Mouse (Mus musculus): Measurements from ENCODE around the gene Tnip1. TPM values are rescaled to one million over a fixed set of nuclear protein-coding genes. Genes with fewer than 3 reads are reported as not detected.

Gene Tnip1
- polyA plus RNA-seq, 1 experiment from 2014 or later, result 18.0 TPM

GRCm38 (mm10) chr11:54954716-54955115 is 8.0 kb downstream of the Tnip1 start:
- H3K27ac ChIP-seq, result no peak overlapping the region
- WGBS, result 88% methylated on average over 8 of the region's 8 CpGs
- ATAC-seq (ENCODE audit: insufficient number of reproducible peaks, insufficient read depth, low FRiP score, low TSS enrichment, low read depth), result no peak
- no peaks in the 10 kb centered on the region for H3K9me3 ChIP-seq
- no peak overlapping the region for H3K9ac ChIP-seq (replicated peaks)
- peaks cover 15% of the 10 kb centered on the region for H3K4me1 ChIP-seq (replicated peaks)
- no peaks in the 10 kb centered on the region for H3K27me3 ChIP-seq
- no peaks in the 10 kb centered on the region for H3K36me3 ChIP-seq
- no peak overlapping the region for H3K4me3 ChIP-seq (replicated peaks)
- peak overlapping the region; percentile 72; the same call in 1 of the 2 replicates for H3K4me2 ChIP-seq

GRCm38 (mm10) chr11:54953993-54954446 is 8.7 kb downstream of the Tnip1 start:
- Histone ChIP-seq H3K4me1 (replicated peaks) (peaks cover 15% of the 10 kb centered on the region), H3K9ac (replicated peaks) (no peak overlapping the region), H3K36me3 (no peaks in the 10 kb centered on the region), H3K9me3 (no peaks in the 10 kb centered on the region), H3K27ac (no peak overlapping the region), H3K27me3 (no peaks in the 10 kb centered on the region), H3K4me3 (replicated peaks) (no peak overlapping the region), H3K4me2 (peak overlapping the region; percentile 25)
- 40% methylated on average over 9 of the region's 9 CpGs for WGBS
- ATAC-seq (ENCODE audit: insufficient number of reproducible peaks, insufficient read depth, low FRiP score, low TSS enrichment, low read depth), result no peak

GRCm38 (mm10) chr11:54952651-54953050 is 10.1 kb downstream of the Tnip1 start:
- Histone ChIP-seq H3K4me2 (no peak overlapping the region), H3K27me3 (no peaks in the 10 kb centered on the region), H3K4me3 (replicated peaks) (no peak overlapping the region), H3K4me1 (replicated peaks) (peaks cover 15% of the 10 kb centered on the region), H3K27ac (no peak overlapping the region), H3K36me3 (no peaks in the 10 kb centered on the region), H3K9me3 (no peaks in the 10 kb centered on the region), H3K9ac (replicated peaks) (no peak overlapping the region)
- no peak for ATAC-seq (ENCODE audit: insufficient number of reproducible peaks, insufficient read depth, low FRiP score, low TSS enrichment, low read depth)
- WGBS, result 73% methylated on average over 6 of the region's 6 CpGs

- no peak overlapping the region for H3K4me2 ChIP-seq
- no peak overlapping the region for H3K4me3 ChIP-seq (replicated peaks)
- ATAC-seq (ENCODE audit: insufficient number of reproducible peaks, insufficient read depth, low FRiP score, low TSS enrichment, low read depth), result no peak
- peaks cover 15% of the 10 kb centered on the region for H3K4me1 ChIP-seq (replicated peaks)
- no peak overlapping the region for H3K9ac ChIP-seq (replicated peaks)
- no peaks in the 10 kb centered on the region for H3K9me3 ChIP-seq
- WGBS, result 82% methylated on average over 6 of the region's 6 CpGs
- H3K27me3 ChIP-seq, result no peaks in the 10 kb centered on the region
- no peak overlapping the region for H3K27ac ChIP-seq
- H3K36me3 ChIP-seq, result peaks cover 8% of the 10 kb centered on the region; the same call in 1 of the 2 replicates
Observed at GRCm38 (mm10) chr11:54950684-54951083, 12.0 kb downstream of the Tnip1 start.

- no peak for ATAC-seq (ENCODE audit: insufficient number of reproducible peaks, insufficient read depth, low FRiP score, low TSS enrichment, low read depth)
- H3K27me3 ChIP-seq, result no peaks in the 10 kb centered on the region
- H3K4me2 ChIP-seq, result no peak overlapping the region
- no peaks in the 10 kb centered on the region for H3K9me3 ChIP-seq
- H3K27ac ChIP-seq, result no peak overlapping the region
- WGBS, result 87% methylated on average over 1 of the region's 1 CpGs
- H3K36me3 ChIP-seq, result peaks cover 8% of the 10 kb centered on the region; the same call in 1 of the 2 replicates
- H3K4me1 ChIP-seq (replicated peaks), result peaks cover 11% of the 10 kb centered on the region
- H3K9ac ChIP-seq (replicated peaks), result no peak overlapping the region
- H3K4me3 ChIP-seq (replicated peaks), result no peak overlapping the region
Observed at GRCm38 (mm10) chr11:54949717-54950116, 13.0 kb downstream of the Tnip1 start.

- Histone ChIP-seq H3K27me3 (no peaks in the 10 kb centered on the region), H3K4me1 (replicated peaks) (no peaks in the 10 kb centered on the region), H3K9me3 (no peaks in the 10 kb centered on the region), H3K27ac (no peak overlapping the region), H3K36me3 (peaks cover 8% of the 10 kb centered on the region; the same call in 1 of the 2 replicates), H3K4me3 (replicated peaks) (no peak overlapping the region), H3K4me2 (no peak overlapping the region), H3K9ac (replicated peaks) (no peak overlapping the region)
- no peak for ATAC-seq (ENCODE audit: insufficient number of reproducible peaks, insufficient read depth, low FRiP score, low TSS enrichment, low read depth)
- 81% methylated on average over 3 of the region's 3 CpGs for WGBS
Observed at GRCm38 (mm10) chr11:54944702-54945101, 18.0 kb downstream of the Tnip1 start.

GRCm38 (mm10) chr11:54940056-54940455 is 22.7 kb downstream of the Tnip1 start:
- H3K4me1 ChIP-seq (replicated peaks), result 0 out of 2 replicates have a peak, but pooled peaks cover 5% of the 10 kb centered on the region
- H3K4me3 ChIP-seq (replicated peaks), result no peak overlapping the region
- no peak overlapping the region for H3K9ac ChIP-seq (replicated peaks)
- WGBS, result 95% methylated on average over 7 of the region's 7 CpGs
- H3K4me2 ChIP-seq, result no peak overlapping the region
- ATAC-seq (ENCODE audit: insufficient number of reproducible peaks, insufficient read depth, low FRiP score, low TSS enrichment, low read depth), result no peak
- no peaks in the 10 kb centered on the region for H3K27me3 ChIP-seq
- H3K9me3 ChIP-seq, result no peaks in the 10 kb centered on the region
- peaks cover 40% of the 10 kb centered on the region; the same call in 1 of the 2 replicates for H3K36me3 ChIP-seq
- H3K27ac ChIP-seq, result no peak overlapping the region

GRCm38 (mm10) chr11:54939501-54939900 is 23.2 kb downstream of the Tnip1 start:
- H3K4me3 ChIP-seq (replicated peaks), result no peak overlapping the region
- no peak for ATAC-seq (ENCODE audit: insufficient number of reproducible peaks, insufficient read depth, low FRiP score, low TSS enrichment, low read depth)
- 0 out of 2 replicates have a peak, but pooled peaks cover 5% of the 10 kb centered on the region for H3K4me1 ChIP-seq (replicated peaks)
- H3K4me2 ChIP-seq, result no peak overlapping the region
- H3K36me3 ChIP-seq, result peaks cover 41% of the 10 kb centered on the region; the same call in 1 of the 2 replicates
- H3K9ac ChIP-seq (replicated peaks), result no peak overlapping the region
- no peak overlapping the region for H3K27ac ChIP-seq
- no peaks in the 10 kb centered on the region for H3K27me3 ChIP-seq
- no peaks in the 10 kb centered on the region for H3K9me3 ChIP-seq
- WGBS, result 87% methylated on average over 8 of the region's 8 CpGs

GRCm38 (mm10) chr11:54936771-54937140 is 26.0 kb downstream of the Tnip1 start:
- Histone ChIP-seq H3K4me1 (replicated peaks) (0 out of 2 replicates have a peak, but pooled peaks cover 5% of the 10 kb centered on the region), H3K27me3 (no peaks in the 10 kb centered on the region), H3K9me3 (no peaks in the 10 kb centered on the region), H3K36me3 (peaks cover 62% of the 10 kb centered on the region), H3K27ac (no peak overlapping the region), H3K9ac (replicated peaks) (no peak overlapping the region), H3K4me3 (replicated peaks) (no peak overlapping the region), H3K4me2 (no peak overlapping the region)
- 91% methylated on average over 2 of the region's 3 CpGs for WGBS
- no peak for ATAC-seq (ENCODE audit: insufficient number of reproducible peaks, insufficient read depth, low FRiP score, low TSS enrichment, low read depth)

GRCm38 (mm10) chr11:54936035-54936770 is 26.5 kb downstream of the Tnip1 start:
- Histone ChIP-seq H3K4me2 (no peak overlapping the region), H3K27me3 (no peaks in the 10 kb centered on the region), H3K36me3 (peaks cover 67% of the 10 kb centered on the region), H3K27ac (no peak overlapping the region), H3K9ac (replicated peaks) (no peak overlapping the region), H3K4me1 (replicated peaks) (0 out of 2 replicates have a peak, but pooled peaks cover 5% of the 10 kb centered on the region), H3K4me3 (replicated peaks) (no peak overlapping the region), H3K9me3 (no peaks in the 10 kb centered on the region)
- no peak for ATAC-seq (ENCODE audit: insufficient number of reproducible peaks, insufficient read depth, low FRiP score, low TSS enrichment, low read depth)
- 33% methylated on average over 12 of the region's 12 CpGs for WGBS

- H3K36me3 ChIP-seq, result peaks cover 82% of the 10 kb centered on the region
- H3K27ac ChIP-seq, result no peak overlapping the region
Observed at GRCm38 (mm10) chr11:54934198-54934597, 28.5 kb downstream of the Tnip1 start.

More at GRCm38 (mm10) chr11:54934198-54934597, 28.5 kb downstream of the Tnip1 start:
- H3K9ac ChIP-seq (replicated peaks), result no peak overlapping the region
- H3K4me1 ChIP-seq (replicated peaks), result 0 out of 2 replicates have a peak, but pooled peaks cover 5% of the 10 kb centered on the region
- no peaks in the 10 kb centered on the region for H3K9me3 ChIP-seq
- H3K4me3 ChIP-seq (replicated peaks), result no peak overlapping the region
- ATAC-seq (ENCODE audit: insufficient number of reproducible peaks, insufficient read depth, low FRiP score, low TSS enrichment, low read depth), result no peak
- H3K4me2 ChIP-seq, result no peak overlapping the region
- no peaks in the 10 kb centered on the region for H3K27me3 ChIP-seq
- WGBS, result 95% methylated on average over 7 of the region's 7 CpGs
